Mouse (Mus musculus) intestine, embryonic 14.5 days (tissue): ENCODE results near the gene Nup210. TPM values are rescaled to one million over a fixed set of nuclear protein-coding genes. Genes with fewer than 3 reads are reported as not detected.

Experiments used
- ATAC-seq: fragments of 200-750 bp; cut with Nextera tagmentation; replicated peaks from 2 replicates; pipeline ENCODE4 v1.8.0; 2017; ENCODE audit warnings: low read depth, moderate number of reproducible peaks, moderate TSS enrichment, moderate library complexity; ENCODE audit not compliant: low FRiP score, low TSS enrichment
- DNase-seq: peaks from one replicate; pipeline ENCODE4 v3.0.0-alpha.2; 2018; ENCODE audit warnings: low spot score
- H3K27ac ChIP-seq: fragments of 300-500 bp; sonication (generic); 2 replicates; pipeline ENCODE4 v1.5.1; 2014; ENCODE audit warnings: low read depth, mild to moderate bottlenecking, control low read depth
- H3K27me3 ChIP-seq: fragments of 300-500 bp; sonication (generic); replicated peaks from 2 replicates; pipeline ENCODE4 v1.6.1; 2014; ENCODE audit warnings: low read length, control low read depth; ENCODE audit not compliant: control insufficient read depth, insufficient read depth
- H3K36me3 ChIP-seq: fragments of 300-500 bp; sonication (generic); 2 replicates; pipeline ENCODE4 v1.6.1; 2014; ENCODE audit warnings: low read length, control low read depth; ENCODE audit not compliant: control insufficient read depth, insufficient read depth
- H3K4me1 ChIP-seq: fragments of 300-500 bp; sonication (generic); replicated peaks from 2 replicates; pipeline ENCODE4 v1.6.1; 2014; ENCODE audit warnings: low read length, control low read depth, mixed read lengths; ENCODE audit not compliant: control insufficient read depth, insufficient read depth
- H3K4me2 ChIP-seq: fragments of 300-500 bp; sonication (generic); 2 replicates; pipeline ENCODE4 v1.6.1; 2014; ENCODE audit warnings: low read length
- H3K4me3 ChIP-seq: fragments of 300-500 bp; sonication (generic); 2 replicates; pipeline ENCODE4 v1.5.1; 2014; ENCODE audit warnings: low read depth, low read length, control low read depth, mixed read lengths
- H3K9ac ChIP-seq: fragments of 300-500 bp; sonication (generic); 2 replicates; pipeline ENCODE4 v1.6.1; 2014; ENCODE audit warnings: mild to moderate bottlenecking, low read length
- H3K9me3 ChIP-seq: fragments of 300-500 bp; sonication (generic); 2 replicates; pipeline ENCODE4 v1.6.1; 2016; ENCODE audit warnings: low read length, control low read depth; ENCODE audit not compliant: control insufficient read depth
- WGBS: fragments of 180-500 bp; shearing (Covaris S2); extraction: QIAGEN DNeasy Blood & Tissue Kit; methylation state at CpG from one replicate; pipeline ENCODE4 v1.1.7; 2014; 5-methylcytosine and 5-hydroxymethylcytosine counted together
- polyA plus RNA-seq: library from polyadenylated mRNA; unstranded; fragments of >200 nt; fragmentation: Nextera tagmentation; extraction: Ambion mirVana; gene quantifications from 2 replicates; pipeline ENCODE4 v1.2.1, GENCODE M21; 2014

The Nup210 gene
- 23.1 and 24.7 TPM in 2 replicates for polyA plus RNA-seq

- no peaks in the 10 kb centered on the region for H3K27me3 ChIP-seq
- H3K9ac ChIP-seq = peak within 1 kb of the TSS; percentile 50
- H3K27ac ChIP-seq = 0 out of 2 replicates have a peak within 1 kb of the TSS, but pooled peaks have one; percentile 54
- WGBS = under 1% methylated on average over 93 of the region's 93 CpGs
- H3K4me2 ChIP-seq = peak within 1 kb of the TSS; percentile 89
- no peaks in the 10 kb centered on the region for H3K9me3 ChIP-seq
- H3K4me1 ChIP-seq = peaks cover 16% of the 10 kb centered on the region; the same call in 1 of the 2 replicates
- H3K4me3 ChIP-seq = peak within 1 kb of the TSS; percentile 49
- no peaks in the 10 kb centered on the region for H3K36me3 ChIP-seq
- ATAC-seq (peak; percentile 96), DNase-seq (peak; percentile 96)
Measured at GRCm38 (mm10) chr6:91116244-91117145, at the start of gene Nup210. Nup210 (minus strand) TSS chr6:91116829.

GRCm38 (mm10) chr6:91165210-91165609 is 48.6 kb upstream of the Nup210 start:
- WGBS = 39% methylated on average over 3 of the region's 3 CpGs
- Histone ChIP-seq H3K4me2 (no peak overlapping the region), H3K9ac (no peak overlapping the region), H3K9me3 (no peaks in the 10 kb centered on the region), H3K4me1 (peaks cover 6% of the 10 kb centered on the region), H3K36me3 (peaks cover 8% of the 10 kb centered on the region; the same call in 1 of the 2 replicates), H3K4me3 (no peak overlapping the region), H3K27me3 (no peaks in the 10 kb centered on the region), H3K27ac (no peak overlapping the region)
- peak; percentile 9; the same call in 1 of the 2 replicates for ATAC-seq
- DNase-seq = peak; percentile 85

GRCm38 (mm10) chr6:91164584-91164983 is 48.0 kb upstream of the Nup210 start:
- Histone ChIP-seq H3K4me3 (no peak overlapping the region), H3K9me3 (no peaks in the 10 kb centered on the region), H3K36me3 (peaks cover 8% of the 10 kb centered on the region; the same call in 1 of the 2 replicates), H3K4me2 (no peak overlapping the region), H3K4me1 (peaks cover 9% of the 10 kb centered on the region), H3K27ac (no peak overlapping the region), H3K27me3 (no peaks in the 10 kb centered on the region), H3K9ac (no peak overlapping the region)
- 80% methylated on average over 2 of the region's 2 CpGs for WGBS
- DNase-seq (no peak), ATAC-seq (no peak)

- no peak overlapping the region for H3K4me3 ChIP-seq
- 73% methylated on average over 5 of the region's 5 CpGs for WGBS
- no peaks in the 10 kb centered on the region for H3K9me3 ChIP-seq
- H3K4me2 ChIP-seq = no peak overlapping the region
- H3K4me1 ChIP-seq = peaks cover 9% of the 10 kb centered on the region
- no peak for ATAC-seq
- H3K27me3 ChIP-seq = no peaks in the 10 kb centered on the region
- H3K27ac ChIP-seq = no peak overlapping the region
- no peak for DNase-seq
- H3K9ac ChIP-seq = no peak overlapping the region
- H3K36me3 ChIP-seq = peaks cover 11% of the 10 kb centered on the region; the same call in 1 of the 2 replicates
Measured at GRCm38 (mm10) chr6:91163195-91163911, 46.7 kb upstream of the Nup210 start.

GRCm38 (mm10) chr6:91162314-91162713 is 45.7 kb upstream of the Nup210 start:
- H3K4me2 ChIP-seq = no peak overlapping the region
- DNase-seq = no peak

GRCm38 (mm10) chr6:91161506-91162235 is 45.0 kb upstream of the Nup210 start:
- ATAC-seq (no peak), DNase-seq (no peak)
- Histone ChIP-seq H3K9me3 (no peaks in the 10 kb centered on the region), H3K27ac (no peak overlapping the region), H3K9ac (no peak overlapping the region), H3K4me2 (no peak overlapping the region), H3K4me3 (no peak overlapping the region), H3K27me3 (no peaks in the 10 kb centered on the region), H3K36me3 (peaks cover 9% of the 10 kb centered on the region; the same call in 1 of the 2 replicates), H3K4me1 (peaks cover 17% of the 10 kb centered on the region)
- WGBS = 79% methylated on average over 6 of the region's 6 CpGs

More at GRCm38 (mm10) chr6:91162314-91162713, 45.7 kb upstream of the Nup210 start:
- Histone ChIP-seq H3K9me3 (no peaks in the 10 kb centered on the region), H3K27me3 (no peaks in the 10 kb centered on the region), H3K9ac (no peak overlapping the region), H3K4me1 (peaks cover 13% of the 10 kb centered on the region), H3K4me3 (no peak overlapping the region), H3K36me3 (peaks cover 11% of the 10 kb centered on the region; the same call in 1 of the 2 replicates), H3K27ac (no peak overlapping the region)
- 90% methylated on average over 5 of the region's 5 CpGs for WGBS
- no peak for ATAC-seq

GRCm38 (mm10) chr6:91160976-91161375 is 44.3 kb upstream of the Nup210 start:
- H3K36me3 ChIP-seq = 0 out of 2 replicates have a peak, but pooled peaks cover 6% of the 10 kb centered on the region
- no peak for DNase-seq
- no peak overlapping the region for H3K27ac ChIP-seq
- WGBS = 86% methylated on average over 2 of the region's 2 CpGs
- peaks cover 17% of the 10 kb centered on the region for H3K4me1 ChIP-seq
- no peak overlapping the region for H3K4me2 ChIP-seq
- no peak for ATAC-seq
- H3K9me3 ChIP-seq = no peaks in the 10 kb centered on the region
- H3K9ac ChIP-seq = no peak overlapping the region
- H3K4me3 ChIP-seq = no peak overlapping the region
- H3K27me3 ChIP-seq = no peaks in the 10 kb centered on the region

- H3K27me3 ChIP-seq = no peaks in the 10 kb centered on the region
- 39% methylated on average over 3 of the region's 3 CpGs for WGBS
- 0 out of 2 replicates have a peak, but pooled peaks cover 6% of the 10 kb centered on the region for H3K36me3 ChIP-seq
- H3K4me3 ChIP-seq = no peak overlapping the region
- no peak for DNase-seq
- peaks cover 17% of the 10 kb centered on the region for H3K4me1 ChIP-seq
- ATAC-seq = no peak
- no peak overlapping the region for H3K4me2 ChIP-seq
- H3K9me3 ChIP-seq = no peaks in the 10 kb centered on the region
- H3K27ac ChIP-seq = 0 out of 2 replicates have a peak overlapping the region, but pooled peaks have one; percentile 22
- no peak overlapping the region for H3K9ac ChIP-seq
Measured at GRCm38 (mm10) chr6:91160399-91160798, 43.8 kb upstream of the Nup210 start.
